Mouse (Mus musculus): ENCODE results near the gene Ncs1. TPM values are rescaled to one million over a fixed set of nuclear protein-coding genes. Genes with fewer than 3 reads are reported as not detected.
A peak's percentile ranks its signal among the peaks of the same experiment; 100 is the strongest.

Gene Ncs1
- total RNA-seq (2021), result 1 to 10 TPM; 4.5 to 5.5 TPM
- long read RNA-seq, experiment 1, full-length matches to known transcripts, result 7 of 11 reads
- long read RNA-seq, experiment 1, partial matches to known transcripts, result 0 of 11 reads
- long read RNA-seq, experiment 1, other reads (novel, unspliced or antisense), result 4 of 11 reads
- long read RNA-seq, experiment 2, full-length matches to known transcripts, result 6 of 10 reads
- long read RNA-seq, experiment 2, partial matches to known transcripts, result 0 of 10 reads
- long read RNA-seq, experiment 2, other reads (novel, unspliced or antisense), result 4 of 10 reads

GRCm38 (mm10) chr2:31245491-31246141 lies at the start of gene Ncs1:
Gene Ncs1 (plus strand): TSS chr2:31245823.
- peak; percentile 57 for DNase-seq (ENCODE audit: low spot score)

GRCm38 (mm10) chr2:31198621-31199020 lies 47.0 kb upstream of the Ncs1 start:
- DNase-seq (ENCODE audit: low spot score), result no peak

GRCm38 (mm10) chr2:31200051-31200450 lies 45.6 kb upstream of the Ncs1 start:
- no peak for DNase-seq (ENCODE audit: low spot score)

GRCm38 (mm10) chr2:31201851-31202250 lies 43.8 kb upstream of the Ncs1 start:
- no peak for DNase-seq (ENCODE audit: low spot score)

- DNase-seq (ENCODE audit: low spot score), result no peak
Observed at GRCm38 (mm10) chr2:31202357-31202756, 43.3 kb upstream of the Ncs1 start.

- no peak for DNase-seq (ENCODE audit: low spot score)
Observed at GRCm38 (mm10) chr2:31202956-31203355, 42.7 kb upstream of the Ncs1 start.

GRCm38 (mm10) chr2:31204677-31205076 lies 40.9 kb upstream of the Ncs1 start:
- no peak for DNase-seq (ENCODE audit: low spot score)

- no peak for DNase-seq (ENCODE audit: low spot score)
Observed at GRCm38 (mm10) chr2:31206211-31206610, 39.4 kb upstream of the Ncs1 start.

GRCm38 (mm10) chr2:31206882-31207281 lies 38.7 kb upstream of the Ncs1 start:
- DNase-seq (ENCODE audit: low spot score), result no peak

- DNase-seq (ENCODE audit: low spot score), result no peak
Observed at GRCm38 (mm10) chr2:31208544-31209142, 37.0 kb upstream of the Ncs1 start.

- no peak for DNase-seq (ENCODE audit: low spot score)
Observed at GRCm38 (mm10) chr2:31209525-31209924, 36.1 kb upstream of the Ncs1 start.

- DNase-seq (ENCODE audit: low spot score), result no peak
Observed at GRCm38 (mm10) chr2:31210144-31210847, 35.3 kb upstream of the Ncs1 start.

GRCm38 (mm10) chr2:31211204-31211603 lies 34.4 kb upstream of the Ncs1 start:
- DNase-seq (ENCODE audit: low spot score), result no peak

- no peak for DNase-seq (ENCODE audit: low spot score)
Observed at GRCm38 (mm10) chr2:31214211-31214796, 31.3 kb upstream of the Ncs1 start.

GRCm38 (mm10) chr2:31218611-31219010 lies 27.0 kb upstream of the Ncs1 start:
- DNase-seq (ENCODE audit: low spot score), result no peak

- no peak for DNase-seq (ENCODE audit: low spot score)
Observed at GRCm38 (mm10) chr2:31219470-31219869, 26.2 kb upstream of the Ncs1 start.

GRCm38 (mm10) chr2:31220844-31221243 lies 24.8 kb upstream of the Ncs1 start:
- no peak for DNase-seq (ENCODE audit: low spot score)

GRCm38 (mm10) chr2:31221582-31221981 lies 24.0 kb upstream of the Ncs1 start:
- DNase-seq (ENCODE audit: low spot score), result no peak

GRCm38 (mm10) chr2:31228768-31229311 lies 16.8 kb upstream of the Ncs1 start:
- DNase-seq (ENCODE audit: low spot score), result no peak

- no peak for DNase-seq (ENCODE audit: low spot score)
Observed at GRCm38 (mm10) chr2:31239203-31239696, 6.4 kb upstream of the Ncs1 start.

GRCm38 (mm10) chr2:31239833-31240232 lies 5.8 kb upstream of the Ncs1 start:
- no peak for DNase-seq (ENCODE audit: low spot score)
